Mouse (Mus musculus): Measurements from ENCODE around the gene Camsap3. TPM values are rescaled to one million over a fixed set of nuclear protein-coding genes. Genes with fewer than 3 reads are reported as not detected.

Gene Camsap3
- total RNA-seq, 2 experiments from 2014 or later: 0.37 to 1.8 TPM

DNA sequence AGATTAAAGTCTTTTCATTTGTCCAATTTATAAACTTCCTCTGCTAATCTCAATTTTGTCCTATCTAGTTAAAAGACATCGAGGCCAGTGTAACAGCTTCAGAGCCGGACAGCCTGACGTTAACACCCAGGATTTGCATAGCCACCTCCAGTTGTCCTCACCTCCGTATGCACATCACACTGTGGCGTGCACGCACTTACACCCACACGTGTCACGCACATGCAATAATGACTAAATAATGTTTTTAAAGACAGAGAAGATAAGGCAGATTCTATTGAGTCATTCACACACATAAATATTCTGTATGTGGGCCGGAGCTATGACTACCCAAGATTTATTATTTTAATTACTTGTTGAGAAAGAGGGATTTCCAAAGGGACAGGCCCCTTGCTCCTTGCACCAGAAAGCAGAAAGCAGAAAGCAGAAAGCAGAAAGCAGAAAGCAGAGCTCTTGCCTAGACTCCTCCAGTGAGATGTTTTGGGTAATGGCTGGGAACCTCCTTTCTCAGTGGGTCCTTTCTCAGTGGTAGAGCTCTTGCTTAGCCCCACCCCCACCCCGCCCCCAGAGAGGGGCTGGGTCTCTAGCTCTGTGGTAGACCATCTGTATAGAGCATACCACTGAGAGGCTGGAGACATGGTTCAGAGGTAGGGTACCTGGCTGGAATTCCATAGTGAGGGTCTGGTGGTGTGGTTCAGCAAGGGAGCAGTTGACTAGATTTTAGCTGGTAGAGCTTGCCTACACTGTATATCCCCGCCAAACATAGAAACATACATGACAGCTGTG is 67.8 kb downstream of the Camsap3 start:
- intact Hi-C loops (cut with DNase I): no loop called here
- DNase-seq: no peak

DNA sequence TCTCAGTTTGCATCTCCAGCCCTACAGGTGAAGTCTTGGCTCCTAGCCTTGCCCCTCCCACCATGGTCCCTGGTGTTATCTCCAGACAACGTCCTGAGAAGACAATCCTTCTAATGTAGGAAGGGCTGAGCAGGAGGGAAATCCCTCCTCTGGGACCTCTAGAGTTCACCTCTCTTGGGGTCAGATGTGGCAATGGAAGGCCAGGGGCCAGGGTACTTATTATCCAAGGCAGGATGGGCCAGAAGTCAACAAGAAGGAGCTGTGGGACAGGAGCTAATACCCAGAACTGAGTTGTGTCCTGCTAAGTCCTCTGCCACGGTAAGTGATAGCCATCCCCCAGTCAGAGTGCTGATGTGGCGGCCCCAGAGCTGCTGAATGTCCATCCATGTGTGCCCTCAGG is 68.4 kb downstream of the Camsap3 start, which contains the start of gene Retn:
TSS of gene Retn (plus strand) at position 245 of the 400 bp plus-strand sequence.
- DNase-seq: no peak
- intact Hi-C loops (cut with DNase I): no loop called here

DNA sequence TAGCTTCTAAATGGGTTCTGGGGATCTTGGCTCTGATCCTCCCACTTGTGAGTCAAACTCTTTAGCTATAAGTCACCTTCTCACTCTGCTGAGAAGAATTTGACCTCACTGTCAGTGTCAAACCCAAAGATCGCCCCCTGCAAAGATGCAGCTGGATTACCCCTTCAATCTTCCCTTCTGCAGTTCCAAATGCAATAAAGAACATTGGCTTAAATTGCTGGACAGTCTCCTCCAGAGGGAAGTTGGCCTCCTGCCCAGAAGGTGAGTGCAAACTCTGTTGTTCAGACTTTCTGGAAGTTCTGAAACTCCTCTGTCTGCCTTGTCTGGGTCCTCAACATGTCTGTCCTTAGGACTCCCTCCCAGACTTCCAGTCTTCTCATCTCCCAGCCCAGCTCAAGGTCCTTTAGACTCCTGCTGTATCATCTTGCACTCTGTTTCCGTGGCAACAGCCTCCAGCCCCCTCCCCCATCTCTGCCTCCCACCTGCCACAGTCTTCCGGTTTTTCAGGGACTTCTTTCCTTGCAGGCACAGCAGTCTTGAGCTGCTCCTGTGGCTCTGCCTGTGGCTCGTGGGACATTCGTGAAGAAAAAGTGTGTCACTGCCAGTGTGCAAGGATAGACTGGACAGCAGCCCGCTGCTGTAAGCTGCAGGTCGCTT is 69.8 kb downstream of the Camsap3 start:
- no peak for DNase-seq
- intact Hi-C loops (cut with DNase I): no loop called here

Other genes with a start within 250 kb of the Camsap3 start
- gene A430078G23Rik, start 233.9 kb upstream of the Camsap3 start, total RNA-seq (2021): 1 to 10 TPM in 1 of 2 experiments, under 1 TPM in 1; 0.79 to 1.7 TPM
- 10 to 100 TPM; 20.5 to 21.4 TPM for gene Arhgef18, start 194.3 kb upstream of the Camsap3 start, total RNA-seq (2021)
- gene Pex11g, start 119.6 kb upstream of the Camsap3 start, total RNA-seq (2021): 1 to 10 TPM; 3.0 to 3.5 TPM
- not detected for gene Tex45, start 116.4 kb upstream of the Camsap3 start, total RNA-seq (2021)
- 10 to 100 TPM; 25.1 to 26.3 TPM for gene Zfp358, start 94.2 kb upstream of the Camsap3 start, total RNA-seq (2021)
- gene Mcoln1, start 86.8 kb upstream of the Camsap3 start, total RNA-seq (2021): 10 to 100 TPM; 23.8 to 26.4 TPM
- gene Pnpla6, start 71.9 kb upstream of the Camsap3 start, total RNA-seq (2021): 10 to 100 TPM; 12.3 to 14.0 TPM
- under 1 TPM; 0.43 to 0.51 TPM for gene C330021F23Rik, start 19.3 kb upstream of the Camsap3 start, total RNA-seq (2021)
- gene Xab2, start 34.0 kb downstream of the Camsap3 start, total RNA-seq (2021): 10 to 100 TPM; 18.4 to 19.3 TPM
- 10 to 100 TPM; 61.7 to 66.4 TPM for gene Pet100, start 34.3 kb downstream of the Camsap3 start, total RNA-seq (2021)
- not detected for gene Pcp2, start 38.3 kb downstream of the Camsap3 start, total RNA-seq (2021)
- gene Stxbp2, start 43.7 kb downstream of the Camsap3 start, total RNA-seq (2021): 10 to 100 TPM in 1 of 2 experiments, 1 to 10 TPM in 1; 7.7 to 10.1 TPM
- gene Retn, start 68.5 kb downstream of the Camsap3 start, total RNA-seq (2021): 1 to 10 TPM; 1.7 to 5.2 TPM
- under 1 TPM in 1 of 2 experiments, not detected in 1; 0.29 TPM for gene Mcemp1, start 78.5 kb downstream of the Camsap3 start, total RNA-seq (2021)
- 1 to 10 TPM in 1 of 2 experiments, under 1 TPM in 1; 0.90 to 1.5 TPM for gene Fcor, start 85.1 kb downstream of the Camsap3 start, total RNA-seq (2021)
- gene Trappc5, start 89.0 kb downstream of the Camsap3 start, total RNA-seq (2021): 10 to 100 TPM; 16.6 to 18.0 TPM
- gene Fcer2a, start 106.9 kb downstream of the Camsap3 start, total RNA-seq (2021): under 1 TPM in 1 of 2 experiments, not detected in 1; 0.34 TPM
- 1 to 10 TPM in 1 of 2 experiments, under 1 TPM in 1; 0.68 to 1.2 TPM for gene Clec4g, start 133.4 kb downstream of the Camsap3 start, total RNA-seq (2021)
- under 1 TPM; 0.19 to 0.27 TPM for gene Cd209a, start 161.7 kb downstream of the Camsap3 start, total RNA-seq (2021)